Mouse (Mus musculus) embryonic fibroblast, embryonic 13.5 days (primary cell): Measurements from ENCODE around the gene P2rx6. TPM values are rescaled to one million over a fixed set of nuclear protein-coding genes. Genes with fewer than 3 reads are reported as not detected.
A peak's percentile ranks its signal among the peaks of the same experiment; 100 is the strongest.

Experiments used
- H3K27ac ChIP-seq: 2 replicates; pipeline ENCODE4 v1.5.1; 2012; ENCODE audit warnings: low read length, control low read depth, inconsistent platforms; ENCODE audit not compliant: insufficient read depth
- H3K4me1 ChIP-seq: 2 replicates; pipeline ENCODE4 v1.6.1; 2011; ENCODE audit warnings: low read length; ENCODE audit not compliant: control insufficient read depth, insufficient read depth
- H3K4me3 ChIP-seq: 2 replicates; pipeline ENCODE4 v1.5.1; 2011; ENCODE audit warnings: mild to moderate bottlenecking, control low read depth, low read length; ENCODE audit not compliant: insufficient read depth
- CTCF ChIP-seq: IDR thresholded peaks from 2 replicates; pipeline ENCODE4 v1.5.1; 2011; ENCODE audit warnings: mild to moderate bottlenecking, control low read depth, low read length, moderate library complexity, borderline replicate concordance; ENCODE audit not compliant: insufficient read depth
- POLR2A ChIP-seq: IDR thresholded peaks from 2 replicates; pipeline ENCODE4 v1.6.1; 2011; ENCODE audit warnings: low read depth, mild to moderate bottlenecking, control low read depth, low read length, moderate library complexity
- polyA plus RNA-seq: library from polyadenylated mRNA; stranded (reverse); fragments of >200 nt; gene quantifications from 2 replicates; pipeline ENCODE4 v1.2.4, GENCODE M21; 2011; ENCODE audit warnings: low read depth; ENCODE audit not compliant: missing spikeins, insufficient read length

Gene P2rx6
- polyA plus RNA-seq = 2.2 and 3.0 TPM in 2 replicates

DNA sequence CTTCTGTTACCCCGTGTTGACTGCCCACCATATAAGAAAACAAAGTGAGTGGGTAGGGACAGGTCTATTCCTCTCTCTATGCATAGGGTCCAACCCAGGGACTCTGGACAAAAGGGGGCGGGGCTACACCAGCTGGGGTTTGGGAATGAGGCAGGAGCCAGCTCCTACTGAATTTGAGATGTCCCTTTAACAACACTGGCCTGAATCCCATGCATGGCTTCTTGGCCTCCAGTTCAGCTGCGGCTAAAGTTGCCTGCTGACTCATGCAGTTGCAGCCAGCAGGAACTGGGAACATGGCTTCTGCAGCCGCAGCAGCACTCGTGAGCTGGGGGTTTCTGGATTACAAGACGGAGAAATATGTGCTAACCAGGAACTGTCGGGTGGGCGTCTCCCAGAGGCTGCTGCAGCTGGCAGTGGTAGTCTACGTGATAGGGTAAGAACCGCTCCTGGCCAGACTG is at the start of gene P2rx6:
TSS of gene P2rx6 (plus strand) at position 135 of the 458 bp plus-strand sequence.
- TF ChIP-seq CTCF = no peak
- peak; percentile 44; the same call in 1 of the 2 replicates for TF ChIP-seq POLR2A
- Histone ChIP-seq H3K4me3 (0 out of 2 replicates have a peak within 1 kb of the TSS, but pooled peaks have one; percentile 5), H3K4me1 (peaks cover 17% of the 10 kb centered on the region), H3K27ac (peak within 1 kb of the TSS; percentile 47)

GRCm38 (mm10) chr16:17518910-17519309 is 42.8 kb upstream of the P2rx6 start:
- Histone ChIP-seq H3K4me3 (no peak overlapping the region), H3K27ac (no peak overlapping the region), H3K4me1 (no peaks in the 10 kb centered on the region)
- TF ChIP-seq CTCF = no peak

DNA sequence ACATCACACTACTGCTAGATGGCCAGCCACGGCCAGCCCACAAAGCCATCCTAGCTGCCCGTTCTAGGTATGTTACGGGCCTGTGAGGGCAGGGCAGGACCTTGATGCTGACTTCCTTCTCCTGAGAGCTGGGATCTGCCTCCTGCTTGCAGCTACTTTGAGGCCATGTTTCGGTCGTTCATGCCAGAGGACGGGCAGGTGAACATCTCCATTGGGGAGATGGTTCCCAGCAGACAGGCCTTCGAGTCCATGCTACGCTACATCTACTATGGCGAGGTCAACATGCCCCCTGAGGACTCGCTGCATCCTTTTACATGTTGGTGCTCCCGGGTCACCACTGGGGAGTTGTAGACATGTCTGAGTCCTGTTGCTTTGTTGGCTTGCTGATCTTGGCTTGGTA is 37.5 kb upstream of the P2rx6 start:
- no peak overlapping the region for H3K27ac ChIP-seq
- TF ChIP-seq POLR2A = no peak
- TF ChIP-seq CTCF = no peak
- no peak overlapping the region for H3K4me3 ChIP-seq
- no peaks in the 10 kb centered on the region for H3K4me1 ChIP-seq

- H3K4me3 ChIP-seq = no peak overlapping the region
- H3K4me1 ChIP-seq = no peaks in the 10 kb centered on the region; the same call in 1 of the 2 replicates
- no peak overlapping the region for H3K27ac ChIP-seq
- TF ChIP-seq POLR2A = no peak
- no peak for TF ChIP-seq CTCF
Observed at GRCm38 (mm10) chr16:17525524-17525923, 36.2 kb upstream of the P2rx6 start.

- TF ChIP-seq CTCF (no peak), POLR2A (no peak)
- Histone ChIP-seq H3K4me3 (no peak overlapping the region), H3K27ac (no peak overlapping the region)
Observed at GRCm38 (mm10) chr16:17526223-17526622, 35.5 kb upstream of the P2rx6 start.

GRCm38 (mm10) chr16:17527606-17528005 is 34.1 kb upstream of the P2rx6 start:
- Histone ChIP-seq H3K4me1 (peaks cover 4% of the 10 kb centered on the region; the same call in 1 of the 2 replicates), H3K4me3 (no peak overlapping the region), H3K27ac (no peak overlapping the region)
- TF ChIP-seq CTCF (no peak), POLR2A (peak; percentile 10; the same call in 1 of the 2 replicates)

More at GRCm38 (mm10) chr16:17526223-17526622, 35.5 kb upstream of the P2rx6 start:
- H3K4me1 ChIP-seq = no peaks in the 10 kb centered on the region; the same call in 1 of the 2 replicates

GRCm38 (mm10) chr16:17528276-17528675 is 33.4 kb upstream of the P2rx6 start:
- H3K4me1 ChIP-seq = peaks cover 4% of the 10 kb centered on the region; the same call in 1 of the 2 replicates
- no peak overlapping the region for H3K4me3 ChIP-seq
- no peak for TF ChIP-seq POLR2A
- TF ChIP-seq CTCF = no peak

GRCm38 (mm10) chr16:17529981-17530586 is 31.6 kb upstream of the P2rx6 start:
- H3K27ac ChIP-seq = peak overlapping the region; percentile 87
- TF ChIP-seq POLR2A = no peak
- TF ChIP-seq CTCF = no peak

More at GRCm38 (mm10) chr16:17528276-17528675, 33.4 kb upstream of the P2rx6 start:
- no peak overlapping the region for H3K27ac ChIP-seq

GRCm38 (mm10) chr16:17530640-17531288 is 30.9 kb upstream of the P2rx6 start, which contains the start of gene Thap7:
Gene Thap7 (minus strand): TSS chr16:17531136.
- TF ChIP-seq POLR2A (peak; percentile 87), CTCF (no peak)
- peak within 1 kb of the TSS; percentile 78 for H3K4me3 ChIP-seq
- peaks cover 4% of the 10 kb centered on the region; the same call in 1 of the 2 replicates for H3K4me1 ChIP-seq
- H3K27ac ChIP-seq = peak within 1 kb of the TSS; percentile 87

More at GRCm38 (mm10) chr16:17529981-17530586, 31.6 kb upstream of the P2rx6 start:
- Histone ChIP-seq H3K4me1 (peaks cover 4% of the 10 kb centered on the region; the same call in 1 of the 2 replicates), H3K4me3 (peak overlapping the region; percentile 78)
